Mouse (Mus musculus) right cerebral cortex, adult 2 months (tissue): ENCODE data around the gene Ear6.
"Not testable (repeated sequence)": the region's sequence is repeated elsewhere in the genome, so short reads cannot be mapped to it uniquely, and the experiment has no call there.

ENCODE experiments used
- DNase-seq, 2 experiments: peaks; one replicate each; pipeline ENCODE4 v3.0.0; 2021 to 2022; ENCODE audit warnings: low spot score in 2 of 2

The Ear6 gene

GRCm38 (mm10) chr14:51853399-51853798 lies at the start of gene Ear6:
Ear6 (plus strand) TSS chr14:51853699.
- DNase-seq, result no peak

GRCm38 (mm10) chr14:51826625-51827024 lies 26.9 kb upstream of the Ear6 start:
- no peak for DNase-seq

GRCm38 (mm10) chr14:51827842-51828241 lies 25.7 kb upstream of the Ear6 start:
- DNase-seq, result peak; percentile 9 to 11

- DNase-seq, result no peak
Measured at GRCm38 (mm10) chr14:51829188-51829587, 24.3 kb upstream of the Ear6 start.

- not testable (repeated sequence) for DNase-seq
Measured at GRCm38 (mm10) chr14:51838480-51838879, 15.0 kb upstream of the Ear6 start.

- no peak for DNase-seq
Measured at GRCm38 (mm10) chr14:51842250-51842649, 11.2 kb upstream of the Ear6 start.

GRCm38 (mm10) chr14:51842781-51843180 lies 10.7 kb upstream of the Ear6 start:
- DNase-seq, result no peak

- no peak for DNase-seq
Measured at GRCm38 (mm10) chr14:51843882-51844281, 9.6 kb upstream of the Ear6 start.

GRCm38 (mm10) chr14:51846566-51846965 lies 6.9 kb upstream of the Ear6 start:
- no peak for DNase-seq

GRCm38 (mm10) chr14:51851006-51851405 lies 2.5 kb upstream of the Ear6 start:
- DNase-seq, result not testable (repeated sequence)

GRCm38 (mm10) chr14:51855280-51855679 lies 1.8 kb downstream of the Ear6 start:
- DNase-seq, result not testable (repeated sequence)

GRCm38 (mm10) chr14:51863603-51864002 lies 10.1 kb downstream of the Ear6 start:
- not testable (repeated sequence) for DNase-seq

- DNase-seq, result no peak
Measured at GRCm38 (mm10) chr14:51870756-51871155, 17.3 kb downstream of the Ear6 start.

- DNase-seq, result no peak
Measured at GRCm38 (mm10) chr14:51871741-51872140, 18.2 kb downstream of the Ear6 start.

GRCm38 (mm10) chr14:51877517-51877916 lies 24.0 kb downstream of the Ear6 start:
- no peak for DNase-seq

- peak; percentile 59 to 70 for DNase-seq
Measured at GRCm38 (mm10) chr14:51883527-51884030, 30.1 kb downstream of the Ear6 start.

GRCm38 (mm10) chr14:51884031-51884544 lies 30.6 kb downstream of the Ear6 start:
- no peak for DNase-seq

- DNase-seq, result peak; percentile 91 to 92
Measured at GRCm38 (mm10) chr14:51884598-51885331, 31.3 kb downstream of the Ear6 start, which contains the start of gene Mettl17. Mettl17 (plus strand) TSS chr14:51884842.

GRCm38 (mm10) chr14:51886051-51886450 lies 32.6 kb downstream of the Ear6 start:
- no peak for DNase-seq

GRCm38 (mm10) chr14:51889833-51890232 lies 36.3 kb downstream of the Ear6 start:
- DNase-seq, result no peak

GRCm38 (mm10) chr14:51892191-51892939 lies 38.9 kb downstream of the Ear6 start, which contains the start of gene Slc39a2:
Slc39a2 (plus strand) TSS chr14:51892889.
- DNase-seq, result no peak

GRCm38 (mm10) chr14:51893094-51893794 lies 39.7 kb downstream of the Ear6 start:
- no peak for DNase-seq
